Mouse (Mus musculus): Measurements from ENCODE around the gene Rnd3.

Gene Rnd3

GRCm38 (mm10) chr2:51128090-51128489, 20.8 kb downstream of the Rnd3 start:
- in situ Hi-C loops (cut with MboI, MseI), result no loop called here

DNA sequence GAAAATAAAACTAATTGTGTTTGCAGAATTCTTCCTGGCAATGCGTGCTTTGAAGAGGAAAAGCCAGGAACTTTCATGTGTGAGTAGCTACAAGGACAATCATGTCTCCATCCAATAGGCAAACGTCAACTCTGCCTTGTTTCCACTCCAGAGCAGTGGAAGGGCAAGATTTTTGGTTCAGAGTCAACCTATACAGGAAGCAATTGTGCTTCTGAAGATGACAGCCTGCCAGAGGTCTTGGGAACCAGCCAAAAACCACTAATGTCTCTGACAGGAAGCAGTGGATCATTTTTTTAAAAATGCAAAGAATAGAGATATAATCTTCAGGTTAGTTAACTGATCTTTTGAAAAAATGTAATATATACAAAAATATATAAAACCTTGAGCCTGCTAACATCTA, 38.6 kb downstream of the Rnd3 start:
- in situ Hi-C loops (cut with MboI, MseI), result no loop called here

DNA sequence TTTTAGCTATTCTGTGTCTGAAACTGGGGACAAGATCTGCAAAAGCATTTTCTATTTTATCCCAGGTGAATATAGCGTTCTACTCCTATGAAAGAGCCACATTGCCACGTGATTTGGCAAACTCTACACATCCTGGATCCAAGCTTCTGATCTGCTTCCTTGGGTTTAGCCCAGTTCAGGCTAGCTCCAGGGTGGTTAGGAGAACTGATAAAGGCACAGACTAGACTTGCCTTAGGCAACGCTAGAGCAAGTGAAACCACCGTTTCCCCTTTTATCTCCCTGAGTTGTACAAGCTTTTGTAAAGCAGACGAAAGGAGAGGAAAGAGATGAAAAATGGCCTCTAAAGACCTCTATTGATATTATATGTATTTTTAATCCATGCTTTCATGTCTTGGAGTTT, 40.3 kb downstream of the Rnd3 start:
- in situ Hi-C loops (cut with MboI, MseI), result no loop called here

DNA sequence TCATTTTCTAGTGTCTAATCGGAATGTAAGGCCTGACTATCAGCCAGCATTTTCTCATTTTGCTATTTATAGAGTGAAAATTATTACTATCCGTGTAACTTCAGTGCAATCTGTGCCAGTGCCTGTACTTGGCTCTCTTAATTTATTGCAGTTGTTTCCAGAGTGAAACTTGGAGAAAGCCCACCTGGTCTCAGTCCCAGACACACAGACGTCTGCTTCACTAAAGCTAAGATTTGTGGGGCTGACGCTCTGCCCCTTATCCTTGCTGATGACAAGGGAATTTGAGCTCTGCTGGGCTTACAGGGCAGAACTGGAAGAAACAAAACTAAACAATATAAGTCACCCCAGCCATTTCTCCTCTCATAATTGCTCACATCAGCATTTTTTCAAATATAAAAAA, 47.7 kb downstream of the Rnd3 start:
- in situ Hi-C loops (cut with MboI, MseI), result no loop called here

GRCm38 (mm10) chr2:51099987-51100386, 48.9 kb downstream of the Rnd3 start:
- in situ Hi-C loops (cut with MboI, MseI), result no loop called here

GRCm38 (mm10) chr2:51099240-51099639, 49.7 kb downstream of the Rnd3 start:
- in situ Hi-C loops (cut with MboI, MseI), result no loop called here

DNA sequence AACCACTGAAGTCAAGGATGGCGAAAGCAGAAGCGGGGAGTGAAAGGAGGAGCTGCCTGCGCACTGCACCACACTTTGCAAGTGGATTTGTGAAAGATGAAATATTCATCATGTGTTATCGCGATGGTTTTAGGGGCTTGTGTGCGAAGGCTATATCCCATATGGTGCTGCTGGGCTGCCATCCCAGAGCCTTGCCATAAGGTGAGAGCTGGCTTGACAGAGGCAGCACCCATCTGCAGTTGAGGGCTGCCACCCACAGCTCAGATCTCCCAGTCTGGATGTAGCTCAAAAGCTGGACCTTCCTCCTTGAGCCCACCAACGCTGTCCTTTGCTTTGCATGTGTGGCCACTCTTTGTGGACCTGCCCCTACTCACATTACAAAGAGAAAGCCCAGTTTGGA, 58.2 kb downstream of the Rnd3 start:
- in situ Hi-C loops (cut with MboI, MseI), result no loop called here

GRCm38 (mm10) chr2:51090049-51090448, 58.9 kb downstream of the Rnd3 start:
- in situ Hi-C loops (cut with MboI, MseI), result no loop called here

DNA sequence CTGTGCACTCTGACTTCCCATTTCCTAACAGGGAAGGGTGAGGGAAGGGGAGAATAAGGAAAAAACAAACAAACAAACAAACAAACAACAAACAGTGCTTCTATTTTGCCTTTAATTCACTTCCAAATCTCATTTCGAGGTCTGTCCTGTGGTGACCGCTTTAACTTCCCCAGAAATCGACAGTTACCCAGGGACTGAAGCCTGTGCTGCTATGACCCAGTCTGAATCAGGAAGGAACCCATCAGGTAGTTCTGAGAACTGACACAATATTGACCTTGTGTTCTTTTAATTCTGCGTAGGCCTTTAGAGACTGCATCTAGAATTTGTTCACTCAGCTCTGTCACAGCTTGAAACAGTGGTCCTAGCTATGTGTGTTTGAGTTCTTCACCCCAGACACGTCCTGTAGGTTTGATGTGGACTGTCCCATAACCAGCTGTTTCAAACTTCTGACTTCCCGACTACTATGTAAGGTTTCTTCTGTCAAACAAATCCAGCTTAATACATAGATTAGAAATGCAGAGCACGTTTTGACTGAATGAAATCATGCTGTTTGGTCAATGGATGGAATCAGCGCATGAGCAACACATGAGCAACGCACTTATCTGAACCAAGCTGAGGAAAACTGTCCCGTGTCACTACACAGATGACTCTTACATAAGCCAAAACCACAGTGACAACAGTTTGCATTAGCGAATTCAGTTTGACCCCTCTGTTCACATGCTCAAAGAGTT, 59.9 kb downstream of the Rnd3 start:
- in situ Hi-C loops (cut with MboI, MseI), result no loop called here

GRCm38 (mm10) chr2:51088123-51088453, 60.8 kb downstream of the Rnd3 start:
- in situ Hi-C loops (cut with MboI, MseI), result no loop called here

GRCm38 (mm10) chr2:51087307-51088122, 61.4 kb downstream of the Rnd3 start:
- in situ Hi-C loops (cut with MboI, MseI), result no loop called here

- in situ Hi-C loops (cut with MboI, MseI), result no loop called here
These were observed 63.8 kb downstream of the Rnd3 start for GRCm38 (mm10) chr2:51085155-51085554.

DNA sequence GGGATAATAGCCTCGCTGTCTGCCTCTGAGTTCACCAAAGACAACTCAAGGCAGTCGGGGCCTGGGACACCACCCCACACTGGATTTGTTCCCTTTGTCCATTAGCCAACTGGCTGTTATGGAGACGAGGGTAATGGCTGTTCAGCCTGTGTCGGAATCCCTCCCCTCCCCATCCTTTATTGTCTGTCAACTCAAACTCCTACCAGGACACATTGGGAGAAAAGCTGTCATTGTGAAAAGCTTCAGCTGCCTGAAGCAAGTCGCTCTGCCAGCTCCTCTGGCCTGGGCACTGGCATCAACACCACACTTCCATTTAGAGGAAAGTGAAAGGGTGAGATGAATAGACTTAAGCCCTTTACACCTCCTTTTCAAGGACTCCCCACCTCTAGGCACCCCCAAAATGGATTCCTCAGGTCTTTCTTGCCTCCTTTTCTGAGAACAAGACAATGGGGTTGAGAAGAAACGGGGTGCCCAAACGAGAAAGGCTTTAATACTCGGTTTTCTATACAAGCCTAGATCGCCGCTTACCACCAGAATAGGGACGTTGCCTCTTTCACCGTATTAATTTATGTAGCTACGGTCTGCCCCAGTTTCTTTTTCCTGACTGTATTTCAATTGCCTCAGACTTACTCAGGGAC, 66.1 kb downstream of the Rnd3 start:
- in situ Hi-C loops (cut with MboI, MseI), result no loop called here

Measured in T-helper 2 cell (primary cell).